Mouse (Mus musculus) inflammation-experienced regulatory T-cells, adult 6 months (primary cell): ENCODE data around the gene Arhgef38. TPM values are rescaled to one million over a fixed set of nuclear protein-coding genes. Genes with fewer than 3 reads are reported as not detected.
A peak's percentile ranks its signal among the peaks of the same experiment; 100 is the strongest.

ENCODE experiments used
- ATAC-seq: one replicate; pipeline ENCODE4 v1.8.0; 2017
- polyA plus RNA-seq, 3 experiments: library from polyadenylated mRNA; unstranded; fragments of 100-300 nt; shearing (Covaris generic); gene quantifications; one replicate each; pipeline ENCODE4 v1.2.1; 2017

The Arhgef38 gene
- polyA plus RNA-seq, 3 experiments from 2014 or later = 0.08 TPM; not detected in 2

- peak; percentile 55 for ATAC-seq
Observed at GRCm38 (mm10) chr3:133091121-133091663, 143.6 kb downstream of the Arhgef38 start.

GRCm38 (mm10) chr3:133090247-133091120, 144.3 kb downstream of the Arhgef38 start:
- no peak for ATAC-seq

GRCm38 (mm10) chr3:133085858-133086257, 148.9 kb downstream of the Arhgef38 start:
- ATAC-seq = peak; percentile 77

- no peak for ATAC-seq
Observed at GRCm38 (mm10) chr3:133082736-133083135, 152.0 kb downstream of the Arhgef38 start.

- no peak for ATAC-seq
Observed at GRCm38 (mm10) chr3:133075560-133075959, 159.2 kb downstream of the Arhgef38 start.

Other genes with a start within 250 kb of the Arhgef38 start
- gene Ints12, start 143.1 kb downstream of the Arhgef38 start, polyA plus RNA-seq = 10 to 100 TPM; 21.8 to 26.9 (median 23.4) TPM
- 1 to 10 TPM; 3.0 to 4.6 (median 3.7) TPM for gene Gstcd, start 142.9 kb downstream of the Arhgef38 start, polyA plus RNA-seq
- 10 to 100 TPM; 12.6 to 27.0 (median 21.7) TPM for gene Ppa2, start 75.2 kb upstream of the Arhgef38 start, polyA plus RNA-seq